Comparison of ENCODE assay signal across 8 mouse cellular contexts in genomic region chr10:34297980-34298753, GRCm38 (mm10). TPM values are rescaled to one million over a fixed set of nuclear protein-coding genes. Genes with fewer than 3 reads are reported as not detected.
DNase-seq lines count a peak whose midpoint lies in the region; ATAC-seq and TF ChIP-seq lines count a peak whose summit lies in the region.

No protein-coding gene starts in this region.

- peak overlapping the region; percentile 73 for H3K4me2 ChIP-seq in forebrain, postnatal 0 days (ENCODE audit: low read depth)
- H3K4me2 ChIP-seq in intestine, embryonic 16.5 days (ENCODE audit: low read depth, low read length): peak overlapping the region; percentile 84
- H3K4me2 ChIP-seq in neural tube, embryonic 12.5 days (replicated peaks): peak overlapping the region; percentile 69

- H3K27me3 ChIP-seq in forebrain, postnatal 0 days (ENCODE audit: insufficient read depth, low read length): no peaks in the 10 kb centered on the region
- no peaks in the 10 kb centered on the region for H3K27me3 ChIP-seq in intestine, embryonic 16.5 days (replicated peaks; ENCODE audit: control insufficient read depth, insufficient read depth, low read length)
- H3K27me3 ChIP-seq in neural tube, embryonic 12.5 days (replicated peaks): no peaks in the 10 kb centered on the region

- no peak for DNase-seq in left cerebral cortex, adult 2 months (ENCODE audit: extremely low spot score in 1 of 2, low spot score in 2 of 2)
- DNase-seq in left cerebral cortex, postnatal 4 days: no peak
- DNase-seq in forebrain, postnatal 0 days: no peak
- DNase-seq in urinary bladder, postnatal 4 days (ENCODE audit: low spot score in 2 of 2): no peak
- no peak for DNase-seq in frontal cortex, adult 2 months (ENCODE audit: extremely low spot score in 1 of 2, low spot score in 1 of 2)

- H3K4me1 ChIP-seq in brown adipose tissue, adult 24 weeks (ENCODE audit: control insufficient read depth, insufficient read depth, insufficient read length, low read length): no peaks in the 10 kb centered on the region
- H3K4me1 ChIP-seq in forebrain, postnatal 0 days (ENCODE audit: insufficient read depth): peaks cover 20% of the 10 kb centered on the region
- peaks cover 16% of the 10 kb centered on the region for H3K4me1 ChIP-seq in intestine, embryonic 16.5 days (ENCODE audit: control insufficient read depth, insufficient read depth, low read length)
- peaks cover 31% of the 10 kb centered on the region for H3K4me1 ChIP-seq in neural tube, embryonic 12.5 days

- peak overlapping the region; percentile 99 for H3K27ac ChIP-seq in left cerebral cortex, adult 2 months
- no peak overlapping the region for H3K27ac ChIP-seq in brown adipose tissue, adult 24 weeks (replicated peaks; ENCODE audit: low read depth, low read length)
- H3K27ac ChIP-seq in forebrain, postnatal 0 days (ENCODE audit: low read depth, low read length): peak overlapping the region; percentile 100
- H3K27ac ChIP-seq in intestine, embryonic 16.5 days (ENCODE audit: low read length): no peak overlapping the region
- peak overlapping the region; percentile 89 for H3K27ac ChIP-seq in neural tube, embryonic 12.5 days

- intact Hi-C loops in left cerebral cortex, adult 2 months (cut with DNase I): loop anchor here (1.0 kb wide), 1 partner anchor 16 kb away; the partner anchor contains the start of gene Tspyl1
- intact Hi-C loops in left cerebral cortex, postnatal 4 days (cut with DNase I): no loop called here

- no peaks in the 10 kb centered on the region for H3K9me3 ChIP-seq in forebrain, postnatal 0 days (ENCODE audit: low read length)
- no peaks in the 10 kb centered on the region for H3K9me3 ChIP-seq in intestine, embryonic 16.5 days (ENCODE audit: control insufficient read depth, low read length)
- H3K9me3 ChIP-seq in neural tube, embryonic 12.5 days: no peaks in the 10 kb centered on the region

- peak overlapping the region; percentile 98 for H3K9ac ChIP-seq in forebrain, postnatal 0 days
- H3K9ac ChIP-seq in intestine, embryonic 16.5 days (ENCODE audit: low read depth, low read length): peak overlapping the region; percentile 66
- peak overlapping the region; percentile 79 for H3K9ac ChIP-seq in neural tube, embryonic 12.5 days

- WGBS in forebrain, postnatal 0 days: 44% methylated on average over 25 of the region's 25 CpGs
- 48% methylated on average over 25 of the region's 25 CpGs for WGBS in intestine, embryonic 16.5 days
- WGBS in neural tube, embryonic 12.5 days: 45% methylated on average over 25 of the region's 25 CpGs

- H3K36me3 ChIP-seq in forebrain, postnatal 0 days (ENCODE audit: insufficient read depth): no peaks in the 10 kb centered on the region
- no peaks in the 10 kb centered on the region for H3K36me3 ChIP-seq in intestine, embryonic 16.5 days (ENCODE audit: control insufficient read depth, insufficient read depth, low read length)
- no peaks in the 10 kb centered on the region for H3K36me3 ChIP-seq in neural tube, embryonic 12.5 days

- no peak for TF ChIP-seq CTCF in left cerebral cortex, adult 2 months (IDR thresholded peaks at IDR 0.05)
- no peak for TF ChIP-seq CTCF in forebrain, postnatal 0 days (IDR thresholded peaks at IDR 0.05; ENCODE audit: low read depth)

- no peak for ATAC-seq in forebrain, postnatal 0 days
- 0 out of 2 replicates have a peak, but pooled peaks have one; percentile 6 for ATAC-seq in intestine, embryonic 16.5 days
- no peak; the same call in 1 of the 2 replicates for ATAC-seq in neural tube, embryonic 12.5 days (ENCODE audit: low FRiP score, low read depth)

- H3K4me3 ChIP-seq in left cerebral cortex, adult 2 months: peak overlapping the region; percentile 82
- H3K4me3 ChIP-seq in brown adipose tissue, adult 24 weeks (ENCODE audit: insufficient read depth, low read depth, low read length): peak overlapping the region; percentile 76
- peak overlapping the region; percentile 82 for H3K4me3 ChIP-seq in forebrain, postnatal 0 days (ENCODE audit: low read depth, low read length)
- peak overlapping the region; percentile 77 for H3K4me3 ChIP-seq in intestine, embryonic 16.5 days (ENCODE audit: low read length)
- H3K4me3 ChIP-seq in neural tube, embryonic 12.5 days: peak overlapping the region; percentile 72

RNA-seq across cellular contexts. Expression of gene Tspyl4, which starts 0.9 kb away (rescaled TPM):
- 100 to 1,000 TPM; 386 to 404 TPM for total RNA-seq in left cerebral cortex, adult 2 months (2021)
- total RNA-seq in left cerebral cortex, postnatal 4 days (2021): 100 to 1,000 TPM; 232 to 256 TPM
- polyA plus RNA-seq in brown adipose tissue, adult 24 weeks (2012; ENCODE audit: insufficient read depth, insufficient read length, missing spikeins): 2.6 and 6.0 TPM in 2 replicates
- total RNA-seq in forebrain, postnatal 0 days (2014; rRNA removed): 400 and 473 TPM in 2 replicates
- polyA plus RNA-seq in forebrain, postnatal 0 days (2015; fragmentation: Nextera tagmentation; extraction: Ambion mirVana): 287 and 333 TPM in 2 replicates
- 12.8 and 13.6 TPM in 2 replicates for polyA plus RNA-seq in intestine, embryonic 16.5 days (2015; fragmentation: Nextera tagmentation; extraction: Ambion mirVana)
- 143 and 153 TPM in 2 replicates for polyA plus RNA-seq in neural tube, embryonic 12.5 days (2016; fragmentation: Nextera tagmentation; extraction: Ambion mirVana)
- 289 and 295 TPM in 2 replicates for polyA plus RNA-seq in frontal cortex, adult 2 months (2012; rRNA removed)

RNA-seq across cellular contexts. Expression of gene Tspyl1, which starts 16.2 kb away (rescaled TPM):
- total RNA-seq in left cerebral cortex, adult 2 months (2021): 100 to 1,000 TPM; 161 to 169 TPM
- 10 to 100 TPM; 85.4 to 87.0 TPM for total RNA-seq in left cerebral cortex, postnatal 4 days (2021)
- 26.1 and 34.6 TPM in 2 replicates for polyA plus RNA-seq in brown adipose tissue, adult 24 weeks (2012; ENCODE audit: insufficient read depth, insufficient read length, missing spikeins)
- 107 and 108 TPM in 2 replicates for total RNA-seq in forebrain, postnatal 0 days (2014; rRNA removed)
- polyA plus RNA-seq in forebrain, postnatal 0 days (2015; fragmentation: Nextera tagmentation; extraction: Ambion mirVana): 128 and 138 TPM in 2 replicates
- polyA plus RNA-seq in intestine, embryonic 16.5 days (2015; fragmentation: Nextera tagmentation; extraction: Ambion mirVana): 49.2 and 51.2 TPM in 2 replicates
- 138 and 142 TPM in 2 replicates for polyA plus RNA-seq in neural tube, embryonic 12.5 days (2016; fragmentation: Nextera tagmentation; extraction: Ambion mirVana)
- 103 and 105 TPM in 2 replicates for polyA plus RNA-seq in frontal cortex, adult 2 months (2012; rRNA removed)

Comparison
In these comparisons a context has a peak if more than half of its experiments do, and no peak if none do; other contexts are left out.
1. H3K27ac ChIP-seq: peak in left cerebral cortex, adult 2 months (single experiment), forebrain, postnatal 0 days (single experiment) and neural tube, embryonic 12.5 days (single experiment); none in brown adipose tissue, adult 24 weeks (single experiment) and intestine, embryonic 16.5 days (single experiment).
2. Peak in every context shown above with its lines, with median percentiles within 50 percentile points of each other: H3K4me3 ChIP-seq, H3K4me2 ChIP-seq and H3K9ac ChIP-seq.